Mouse (Mus musculus) CH12.LX (cell line): ENCODE data around the gene Higd1a. TPM values are rescaled to one million over a fixed set of nuclear protein-coding genes. Genes with fewer than 3 reads are reported as not detected.

Experiments used
- DNase-seq: peaks from one replicate; pipeline ENCODE4 v3.0.0-alpha.2; 2013; ENCODE audit errors: extremely low read depth
- H3K27ac ChIP-seq: 2 replicates; pipeline ENCODE4 v1.5.1; 2012; ENCODE audit warnings: low read depth, mild to moderate bottlenecking, control low read depth, moderate library complexity; ENCODE audit not compliant: insufficient read depth
- H3K27me3 ChIP-seq: replicated peaks from 2 replicates; pipeline ENCODE3; 2012; ENCODE audit warnings: inconsistent platforms
- H3K36me3 ChIP-seq, 2 experiments: replicated peaks in 1 of 2; 2 replicates each; pipeline versions ENCODE3 to v1.6.1; 2012; ENCODE audit warnings: inconsistent platforms in 1 of 2, low read length in 1 of 2, mild to moderate bottlenecking in 1 of 2, mixed read lengths in 1 of 2, moderate library complexity in 1 of 2; ENCODE audit not compliant: control insufficient read depth in 1 of 2, insufficient read depth in 1 of 2
- H3K4me1 ChIP-seq, 2 experiments: 2 replicates each; pipeline ENCODE4 v1.6.1; 2012; ENCODE audit warnings: inconsistent platforms in 1 of 2, moderate library complexity in 1 of 2; ENCODE audit not compliant: insufficient read depth in 2 of 2, control insufficient read depth in 1 of 2
- H3K4me2 ChIP-seq: 2 replicates; pipeline ENCODE4 v1.6.1; 2012; ENCODE audit warnings: low read depth, mild to moderate bottlenecking, control low read depth; ENCODE audit not compliant: poor library complexity, insufficient read depth, severe bottlenecking
- H3K4me3 ChIP-seq, 3 experiments: fragments of 150-350 bp in 1 of 3; sonication (generic) in 1 of 3; replicated peaks in 1 of 3; 2 replicates each; pipeline versions ENCODE3 to v1.5.1; 2011 to 2012; ENCODE audit warnings: low read depth in 2 of 3, low read length in 2 of 3, mild to moderate bottlenecking in 2 of 3, moderate library complexity in 2 of 3, control low read depth in 1 of 3, improper control_type of control experiment in 1 of 3, inconsistent platforms in 1 of 3, mixed read lengths in 1 of 3; ENCODE audit not compliant: poor library complexity in 1 of 3
- H3K79me2 ChIP-seq: replicated peaks from 2 replicates; pipeline ENCODE4 v1.6.1; 2012; ENCODE audit warnings: mild to moderate bottlenecking, moderate library complexity; ENCODE audit not compliant: control insufficient read depth, poor library complexity, insufficient read depth, severe bottlenecking; ENCODE audit errors: extremely low read depth
- H3K9ac ChIP-seq: 2 replicates; pipeline ENCODE4 v1.6.1; 2012; ENCODE audit warnings: low read depth, mild to moderate bottlenecking, control low read depth, moderate library complexity; ENCODE audit not compliant: insufficient read depth
- H3K9me3 ChIP-seq: replicated peaks from 2 replicates; pipeline ENCODE3; 2012; ENCODE audit warnings: low read length, inconsistent platforms, mixed read lengths
- CHD2 ChIP-seq: IDR thresholded peaks from 2 replicates; pipeline ENCODE4 v1.6.1; 2011; ENCODE audit warnings: low read length, improper control_type of control experiment
- CTCF ChIP-seq, 2 experiments: IDR thresholded peaks in 1 of 2; conservative IDR thresholded peaks in 1 of 2; 2 replicates each; pipeline ENCODE4 v1.5.1; 2011 to 2012; ENCODE audit warnings: low read depth in 2 of 2, low read length in 2 of 2, improper control_type of control experiment in 1 of 2, inconsistent platforms in 1 of 2, mild to moderate bottlenecking in 1 of 2, moderate library complexity in 1 of 2
- GABPA ChIP-seq: IDR thresholded peaks from 2 replicates; pipeline ENCODE4 v1.6.1; 2012; ENCODE audit warnings: low read depth, low read length, improper control_type of control experiment, inconsistent platforms; ENCODE audit not compliant: insufficient replicate concordance
- IRF4 ChIP-seq: IDR thresholded peaks from 2 replicates; pipeline ENCODE4 v1.6.1; 2014; ENCODE audit warnings: low read depth, mild to moderate bottlenecking, inconsistent platforms, low read length, improper control_type of control experiment
- JUND ChIP-seq: conservative IDR thresholded peaks from 2 replicates; pipeline ENCODE4 v1.6.1; 2011; ENCODE audit warnings: low read depth, low read length, improper control_type of control experiment
- KAT2A ChIP-seq: IDR thresholded peaks from 2 replicates; pipeline ENCODE4 v1.6.1; 2012; ENCODE audit warnings: low read length, improper control_type of control experiment, inconsistent platforms; ENCODE audit not compliant: insufficient replicate concordance
- MAFK ChIP-seq: IDR thresholded peaks from 2 replicates; pipeline ENCODE4 v1.6.1; 2011; ENCODE audit warnings: low read length, improper control_type of control experiment; ENCODE audit not compliant: insufficient replicate concordance
- NELFE ChIP-seq: IDR thresholded peaks from 2 replicates; pipeline ENCODE4 v1.6.1; 2011; ENCODE audit warnings: low read depth, low read length, improper control_type of control experiment
- PAX5 ChIP-seq: IDR thresholded peaks from 2 replicates; pipeline ENCODE4 v1.6.1; 2012; ENCODE audit warnings: low read length, inconsistent platforms, mixed read lengths
- POLR2A ChIP-seq: IDR thresholded peaks from 2 replicates; pipeline ENCODE4 v1.6.1; 2011; ENCODE audit warnings: low read depth, mild to moderate bottlenecking, improper control_type of control experiment, low read length
- POLR2AphosphoS2 ChIP-seq: IDR thresholded peaks from 2 replicates; pipeline ENCODE4 v1.6.1; 2011; ENCODE audit warnings: low read depth, low read length, improper control_type of control experiment
- RAD21 ChIP-seq: IDR thresholded peaks from 2 replicates; pipeline ENCODE4 v1.6.1; 2011; ENCODE audit warnings: low read depth, mild to moderate bottlenecking, low read length, improper control_type of control experiment, moderate library complexity
- RCOR1 ChIP-seq: conservative IDR thresholded peaks from 2 replicates; pipeline ENCODE4 v1.6.1; 2012; ENCODE audit warnings: low read depth, mild to moderate bottlenecking, inconsistent platforms, low read length, improper control_type of control experiment
- SMC3 ChIP-seq: IDR thresholded peaks from 2 replicates; pipeline ENCODE4 v1.6.1; 2011; ENCODE audit warnings: low read depth, low read length, improper control_type of control experiment
- TBP ChIP-seq: conservative IDR thresholded peaks from 2 replicates; pipeline ENCODE4 v1.6.1; 2011; ENCODE audit warnings: low read depth, low read length, improper control_type of control experiment
- TCF12 ChIP-seq: IDR thresholded peaks from 2 replicates; pipeline ENCODE4 v1.6.1; 2014; ENCODE audit warnings: low read depth, mild to moderate bottlenecking, inconsistent platforms, low read length, improper control_type of control experiment
- UBTF ChIP-seq: IDR thresholded peaks from 2 replicates; pipeline ENCODE4 v1.6.1; 2012; ENCODE audit warnings: low read depth, mild to moderate bottlenecking, inconsistent platforms, low read length, improper control_type of control experiment, moderate library complexity
- ZKSCAN1 ChIP-seq: IDR thresholded peaks from 2 replicates; pipeline ENCODE4 v1.6.1; 2012; ENCODE audit warnings: low read depth, inconsistent platforms, low read length, improper control_type of control experiment, borderline replicate concordance
- dilution Hi-C: fragments of 300-500 bp; cut with MboI; formaldehyde crosslinking; loops from 2 replicates; pipeline ENCODE4 v1.14.3; 2020; ENCODE audit warnings: low sequenced_read_pairs; ENCODE audit not compliant: extremely low pct_unique_long_range_greater_than_20kb, extremely low pct_ligation_motif_present
- in situ Hi-C: fragments of 300-500 bp; cut with MboI; formaldehyde crosslinking; loops from 3 replicates; pipeline ENCODE4 v1.14.3; 2019; ENCODE audit warnings: low sequenced_read_pairs, low pct_ligation_motif_present, low pct_unique_long_range_greater_than_20kb, mixed read lengths
- polyA plus RNA-seq: library from polyadenylated mRNA; unstranded; fragments of >175 nt; gene quantifications from 2 replicates; pipeline ENCODE4 v1.2.1, GENCODE M21; 2012; ENCODE audit warnings: low read depth; ENCODE audit not compliant: insufficient read length
- total RNA-seq, 2 experiments: library from RNA; depleted of rRNA; stranded (reverse); fragments of 300-350 nt in 1 of 2; fragments of >200 nt in 1 of 2; gene quantifications; 2 replicates each; pipeline ENCODE4 v1.2.3; 2012 to 2014

Gene Higd1a
- total and polyA plus RNA-seq, 3 experiments, result 75.4 to 132 (median 93.2) TPM

- in situ Hi-C loops (loop anchor here (25.0 kb wide), 1 partner anchor 360 kb away; the partner anchor contains the start of gene Cck), dilution Hi-C loops (no loop called here)
- no peak overlapping the region for H3K4me3 ChIP-seq
- no peak overlapping the region for H3K27ac ChIP-seq
- H3K9me3 ChIP-seq, result peaks cover 4% of the 10 kb centered on the region
- H3K27me3 ChIP-seq, result no peaks in the 10 kb centered on the region
- H3K4me2 ChIP-seq, result no peak overlapping the region
- TF ChIP-seq CHD2 (no peak), IRF4 (no peak), KAT2A (no peak), RCOR1 (no peak), GABPA (no peak), PAX5 (no peak), MAFK (no peak), POLR2AphosphoS2 (no peak), TCF12 (no peak), JUND (no peak), POLR2A (no peak), UBTF (no peak), TBP (no peak), NELFE (no peak), CTCF (conservative IDR thresholded peaks at IDR 0.05 in 1 of 2, IDR thresholded peaks at IDR 0.05 in 1 of 2; ENCODE audit: low read depth in 2 of 2, low read length in 2 of 2) (no peak), ZKSCAN1 (no peak)
- no peak for DNase-seq
- H3K36me3 ChIP-seq, result peaks cover 18 to 74% of the 10 kb centered on the region in 2 experiments
- no peaks in the 10 kb centered on the region for H3K79me2 ChIP-seq
- H3K4me1 ChIP-seq, result peaks cover 0 to 3% of the 10 kb centered on the region in 2 experiments; a peak in 1 of 4 replicates
- no peak overlapping the region for H3K9ac ChIP-seq
Measured at GRCm38 (mm10) chr9:121847138-121847537, 11.0 kb downstream of the Higd1a start.

GRCm38 (mm10) chr9:121846526-121847118 lies 11.5 kb downstream of the Higd1a start:
- dilution Hi-C loops, result no loop called here
- H3K79me2 ChIP-seq, result no peaks in the 10 kb centered on the region
- peaks cover 0 to 3% of the 10 kb centered on the region in 2 experiments; a peak in 1 of 4 replicates for H3K4me1 ChIP-seq
- no peaks in the 10 kb centered on the region for H3K27me3 ChIP-seq
- H3K9me3 ChIP-seq, result peaks cover 4% of the 10 kb centered on the region
- no peak overlapping the region for H3K27ac ChIP-seq
- in situ Hi-C loops, result loop anchor here (25.0 kb wide), 1 partner anchor 359 kb away; the partner anchor contains the start of gene Cck
- no peak overlapping the region for H3K9ac ChIP-seq
- H3K36me3 ChIP-seq, result peaks cover 14 to 69% of the 10 kb centered on the region in 2 experiments
- no peak overlapping the region for H3K4me3 ChIP-seq
- TF ChIP-seq SMC3, result peak; percentile 71
- TF ChIP-seq RAD21, result peak; percentile 81
- peak; percentile 64 to 82 for TF ChIP-seq CTCF (conservative IDR thresholded peaks at IDR 0.05 in 1 of 2, IDR thresholded peaks at IDR 0.05 in 1 of 2; ENCODE audit: low read depth in 2 of 2, low read length in 2 of 2)
- no peak for TF ChIP-seq GABPA
- H3K4me2 ChIP-seq, result no peak overlapping the region
- DNase-seq, result peak; percentile 59
